Mouse (Mus musculus): ENCODE data around the gene Pcmt1. TPM values are rescaled to one million over a fixed set of nuclear protein-coding genes. Genes with fewer than 3 reads are reported as not detected.

The Pcmt1 gene
- polyA plus RNA-seq, 2 experiments, result 41.6 to 95.4 TPM

- TF ChIP-seq CTCF (IDR thresholded peaks at IDR 0.05; ENCODE audit: low read depth) (no peak), EP300 (IDR thresholded peaks at IDR 0.05; ENCODE audit: low read depth) (no peak)
- H3K36me3 ChIP-seq (replicated peaks; ENCODE audit: control insufficient read depth, insufficient read depth, low read depth), result peaks cover 8% of the 10 kb centered on the region
- no peak overlapping the region for H3K4me2 ChIP-seq (ENCODE audit: low read depth)
- H3K27me3 ChIP-seq (ENCODE audit: control insufficient read depth, insufficient read depth, low read length), result no peaks in the 10 kb centered on the region
- DNase-seq (ENCODE audit: low read depth in 3 of 3, low spot score in 3 of 3) (no peak), ATAC-seq (ENCODE audit: insufficient read depth) (peak; percentile 29; the same call in 1 of the 2 replicates)
- H3K4me3 ChIP-seq (ENCODE audit: insufficient read depth in 1 of 2, low read depth in 2 of 2, low read length in 2 of 2), result no peak overlapping the region
- no peaks in the 10 kb centered on the region for H3K9me3 ChIP-seq (ENCODE audit: control insufficient read depth, low read length)
- no peak overlapping the region for H3K27ac ChIP-seq
- peaks cover 2 to 9% of the 10 kb centered on the region in 2 experiments; a peak in 3 of 4 replicates for H3K4me1 ChIP-seq (replicated peaks; ENCODE audit: control insufficient read depth in 2 of 2, insufficient read depth in 2 of 2, low read length in 1 of 2)
- WGBS (ENCODE audit: insufficient replicate concordance), result 49% methylated on average over 6 of the region's 6 CpGs
- H3K9ac ChIP-seq (replicated peaks), result no peak overlapping the region
Measured at GRCm38 (mm10) chr10:7686902-7687301, 6.0 kb upstream of the Pcmt1 start.

GRCm38 (mm10) chr10:7682249-7682648 lies 1.3 kb upstream of the Pcmt1 start:
- TF ChIP-seq EP300 (IDR thresholded peaks at IDR 0.05; ENCODE audit: low read depth) (no peak), CTCF (IDR thresholded peaks at IDR 0.05; ENCODE audit: low read depth) (no peak)
- H3K27me3 ChIP-seq (ENCODE audit: control insufficient read depth, insufficient read depth, low read length), result no peaks in the 10 kb centered on the region
- ATAC-seq (ENCODE audit: insufficient read depth) (no peak), DNase-seq (ENCODE audit: low read depth in 3 of 3, low spot score in 3 of 3) (no peak)
- WGBS (ENCODE audit: insufficient replicate concordance), result 32% methylated on average over 3 of the region's 3 CpGs
- peaks cover 12 to 14% of the 10 kb centered on the region in 2 experiments for H3K4me1 ChIP-seq (replicated peaks; ENCODE audit: control insufficient read depth in 2 of 2, insufficient read depth in 2 of 2, low read length in 1 of 2)
- H3K36me3 ChIP-seq (replicated peaks; ENCODE audit: control insufficient read depth, insufficient read depth, low read depth), result peaks cover 15% of the 10 kb centered on the region
- peak overlapping the region; percentile 91 for H3K9ac ChIP-seq (replicated peaks)
- peak overlapping the region; percentile 75 for H3K4me2 ChIP-seq (ENCODE audit: low read depth)
- peak overlapping the region; percentile 66 to 89; a peak in 3 of 4 replicates for H3K4me3 ChIP-seq (ENCODE audit: insufficient read depth in 1 of 2, low read depth in 2 of 2, low read length in 2 of 2)
- no peak overlapping the region for H3K27ac ChIP-seq
- no peaks in the 10 kb centered on the region for H3K9me3 ChIP-seq (ENCODE audit: control insufficient read depth, low read length)

GRCm38 (mm10) chr10:7681343-7682025 lies 548 bp upstream of the Pcmt1 start:
- H3K4me3 ChIP-seq (ENCODE audit: insufficient read depth in 1 of 2, low read depth in 2 of 2, low read length in 2 of 2), result peak overlapping the region; percentile 66 to 89
- no peaks in the 10 kb centered on the region for H3K27me3 ChIP-seq (ENCODE audit: control insufficient read depth, insufficient read depth, low read length)
- peak; percentile 43 to 51 (median 47) for DNase-seq (ENCODE audit: low read depth in 3 of 3, low spot score in 3 of 3)
- peaks cover 22% of the 10 kb centered on the region for H3K36me3 ChIP-seq (replicated peaks; ENCODE audit: control insufficient read depth, insufficient read depth, low read depth)
- WGBS (ENCODE audit: insufficient replicate concordance), result under 1% methylated on average over 50 of the region's 64 CpGs
- H3K9ac ChIP-seq (replicated peaks), result peak overlapping the region; percentile 91
- peak overlapping the region; percentile 5 for H3K27ac ChIP-seq
- TF ChIP-seq EP300 (IDR thresholded peaks at IDR 0.05; ENCODE audit: low read depth), result no peak
- peak; percentile 58 for TF ChIP-seq CTCF (IDR thresholded peaks at IDR 0.05; ENCODE audit: low read depth)
- peaks cover 12 to 14% of the 10 kb centered on the region in 2 experiments for H3K4me1 ChIP-seq (replicated peaks; ENCODE audit: control insufficient read depth in 2 of 2, insufficient read depth in 2 of 2, low read length in 1 of 2)
- H3K9me3 ChIP-seq (ENCODE audit: control insufficient read depth, low read length), result no peaks in the 10 kb centered on the region
- H3K4me2 ChIP-seq (ENCODE audit: low read depth), result peak overlapping the region; percentile 75
- ATAC-seq (ENCODE audit: insufficient read depth), result peak; percentile 79

- Histone ChIP-seq H3K27ac (no peak overlapping the region), H3K36me3 (replicated peaks; ENCODE audit: control insufficient read depth, insufficient read depth, low read depth) (peaks cover 39% of the 10 kb centered on the region), H3K27me3 (ENCODE audit: control insufficient read depth, insufficient read depth, low read length) (no peaks in the 10 kb centered on the region), H3K9me3 (ENCODE audit: control insufficient read depth, low read length) (no peaks in the 10 kb centered on the region), H3K4me2 (ENCODE audit: low read depth) (no peak overlapping the region), H3K4me3 (ENCODE audit: insufficient read depth in 1 of 2, low read depth in 2 of 2, low read length in 2 of 2) (no peak overlapping the region), H3K4me1 (replicated peaks; ENCODE audit: control insufficient read depth in 2 of 2, insufficient read depth in 2 of 2, low read length in 1 of 2) (no peaks in the 10 kb centered on the region), H3K9ac (replicated peaks) (no peak overlapping the region)
- TF ChIP-seq CTCF (IDR thresholded peaks at IDR 0.05; ENCODE audit: low read depth) (peak; percentile 56), EP300 (IDR thresholded peaks at IDR 0.05; ENCODE audit: low read depth) (no peak)
- 37% methylated on average over 1 of the region's 1 CpGs for WGBS (ENCODE audit: insufficient replicate concordance)
- ATAC-seq (ENCODE audit: insufficient read depth) (no peak), DNase-seq (ENCODE audit: low read depth in 3 of 3, low spot score in 3 of 3) (peak in 1 of 3 experiments; percentile 42)
Measured at GRCm38 (mm10) chr10:7673673-7674072, 7.3 kb downstream of the Pcmt1 start.

- peak; percentile 85 to 89 (median 86) for DNase-seq (ENCODE audit: low read depth in 3 of 3, low spot score in 3 of 3)
- peak within 1 kb of the TSS; percentile 77 to 94 for H3K4me3 ChIP-seq (ENCODE audit: insufficient read depth in 1 of 2, low read depth in 2 of 2, low read length in 2 of 2)
- under 1% methylated on average over 24 of the region's 24 CpGs for WGBS (ENCODE audit: insufficient replicate concordance)
- ATAC-seq (ENCODE audit: insufficient read depth), result peak; percentile 67
- H3K4me2 ChIP-seq (ENCODE audit: low read depth), result peak within 1 kb of the TSS; percentile 82
- peaks cover 5% of the 10 kb centered on the region for H3K36me3 ChIP-seq (replicated peaks; ENCODE audit: control insufficient read depth, insufficient read depth, low read depth)
- TF ChIP-seq CTCF (IDR thresholded peaks at IDR 0.05; ENCODE audit: low read depth) (no peak), EP300 (IDR thresholded peaks at IDR 0.05; ENCODE audit: low read depth) (no peak)
- H3K9me3 ChIP-seq (ENCODE audit: control insufficient read depth, low read length), result no peaks in the 10 kb centered on the region
- no peak within 1 kb of the TSS for H3K27ac ChIP-seq
- H3K27me3 ChIP-seq (ENCODE audit: control insufficient read depth, insufficient read depth, low read length), result no peaks in the 10 kb centered on the region
- peaks cover 11 to 20% of the 10 kb centered on the region in 2 experiments for H3K4me1 ChIP-seq (replicated peaks; ENCODE audit: control insufficient read depth in 2 of 2, insufficient read depth in 2 of 2, low read length in 1 of 2)
- H3K9ac ChIP-seq (replicated peaks), result peak within 1 kb of the TSS; percentile 81
Measured at GRCm38 (mm10) chr10:7667342-7667802, 13.6 kb downstream of the Pcmt1 start, which contains the start of gene Nup43. Nup43 (plus strand) TSS chr10:7667503.
